Mouse (Mus musculus): ENCODE results near the gene Slc7a11. TPM values are rescaled to one million over a fixed set of nuclear protein-coding genes. Genes with fewer than 3 reads are reported as not detected.

The Slc7a11 gene
- polyA plus RNA-seq, 2 experiments: 0.15 TPM

DNA sequence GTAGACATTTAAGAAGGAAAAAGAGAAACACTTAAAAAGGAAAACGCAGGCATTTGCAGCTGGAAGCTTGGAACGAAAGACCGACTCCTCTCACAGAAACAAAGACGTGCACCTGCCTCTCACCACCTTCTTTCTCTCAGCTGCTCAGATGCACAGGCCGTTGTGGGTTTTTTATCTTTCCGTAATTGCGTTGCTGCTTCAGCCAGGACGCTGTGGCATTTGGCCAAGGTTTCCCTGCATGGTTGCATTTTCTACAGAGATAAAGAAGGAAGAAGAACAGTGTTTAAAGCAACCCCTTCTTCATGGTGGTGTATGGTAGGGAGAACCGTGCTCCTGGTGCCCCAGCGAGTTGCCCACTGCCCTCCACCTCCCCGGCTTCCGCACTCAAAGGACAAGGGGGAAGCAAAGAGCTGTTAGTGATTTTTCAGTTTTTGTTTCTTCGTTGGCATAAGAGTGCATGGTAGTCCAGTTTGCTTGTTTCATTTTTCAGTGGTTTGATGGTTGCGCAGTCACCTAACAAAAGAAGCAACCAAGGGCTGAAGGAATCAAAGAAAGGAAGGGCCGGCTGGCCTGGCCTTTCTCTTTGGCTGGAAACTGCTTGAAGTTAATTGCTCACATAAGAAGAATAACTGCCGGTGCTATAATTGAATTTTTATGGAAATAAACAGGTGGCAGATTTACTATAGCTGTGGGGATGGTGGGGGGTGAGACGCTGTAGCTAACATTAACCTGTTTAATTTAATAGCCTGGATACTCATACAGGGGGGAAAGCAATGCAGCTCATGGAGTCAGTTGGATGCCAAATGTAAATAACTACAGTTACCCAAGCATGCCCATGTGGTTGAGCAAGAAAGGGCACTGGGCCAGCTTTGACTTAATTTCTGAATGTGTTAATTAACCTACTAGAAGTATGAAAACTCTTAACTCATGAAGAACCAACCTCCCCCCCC is 143.1 kb downstream of the Slc7a11 start:
- 57% methylated on average over 17 of the region's 17 CpGs for WGBS (ENCODE audit: insufficient replicate concordance)
- H3K36me3 ChIP-seq (replicated peaks; ENCODE audit: control insufficient read depth, insufficient read depth, low read depth): no peaks in the 10 kb centered on the region
- no peak overlapping the region for H3K27ac ChIP-seq
- TF ChIP-seq CTCF (IDR thresholded peaks at IDR 0.05; ENCODE audit: low read depth): no peak
- no peak for TF ChIP-seq EP300 (IDR thresholded peaks at IDR 0.05; ENCODE audit: low read depth)
- H3K9ac ChIP-seq (replicated peaks): no peak overlapping the region
- no peak overlapping the region for H3K4me2 ChIP-seq (ENCODE audit: low read depth)
- H3K9me3 ChIP-seq (ENCODE audit: control insufficient read depth, low read length): no peaks in the 10 kb centered on the region
- ATAC-seq (ENCODE audit: insufficient read depth): no peak
- H3K4me3 ChIP-seq (ENCODE audit: insufficient read depth in 1 of 2, low read depth in 2 of 2, low read length in 2 of 2): no peak overlapping the region
- H3K4me1 ChIP-seq (replicated peaks; ENCODE audit: control insufficient read depth in 2 of 2, insufficient read depth in 2 of 2, low read length in 1 of 2): no peaks in the 10 kb centered on the region
- H3K27me3 ChIP-seq (ENCODE audit: control insufficient read depth, insufficient read depth, low read length): no peaks in the 10 kb centered on the region
- DNase-seq (ENCODE audit: low read depth in 3 of 3, low spot score in 3 of 3): no peak

- H3K27me3 ChIP-seq (ENCODE audit: control insufficient read depth, insufficient read depth, low read length): no peaks in the 10 kb centered on the region
- WGBS (ENCODE audit: insufficient replicate concordance): 64% methylated on average over 7 of the region's 7 CpGs
- DNase-seq (ENCODE audit: low read depth in 3 of 3, low spot score in 3 of 3): no peak
- H3K36me3 ChIP-seq (replicated peaks; ENCODE audit: control insufficient read depth, insufficient read depth, low read depth): no peaks in the 10 kb centered on the region
- H3K9ac ChIP-seq (replicated peaks): no peak overlapping the region
- H3K27ac ChIP-seq: no peak overlapping the region
- no peak overlapping the region for H3K4me2 ChIP-seq (ENCODE audit: low read depth)
- TF ChIP-seq CTCF (IDR thresholded peaks at IDR 0.05; ENCODE audit: low read depth) (no peak), EP300 (IDR thresholded peaks at IDR 0.05; ENCODE audit: low read depth) (no peak)
- no peaks in the 10 kb centered on the region for H3K9me3 ChIP-seq (ENCODE audit: control insufficient read depth, low read length)
- no peak overlapping the region for H3K4me3 ChIP-seq (ENCODE audit: insufficient read depth in 1 of 2, low read depth in 2 of 2, low read length in 2 of 2)
- ATAC-seq (ENCODE audit: insufficient read depth): no peak
- H3K4me1 ChIP-seq (replicated peaks; ENCODE audit: control insufficient read depth in 2 of 2, insufficient read depth in 2 of 2, low read length in 1 of 2): no peaks in the 10 kb centered on the region
These were observed 144.9 kb downstream of the Slc7a11 start for GRCm38 (mm10) chr3:50298366-50298991.

DNA sequence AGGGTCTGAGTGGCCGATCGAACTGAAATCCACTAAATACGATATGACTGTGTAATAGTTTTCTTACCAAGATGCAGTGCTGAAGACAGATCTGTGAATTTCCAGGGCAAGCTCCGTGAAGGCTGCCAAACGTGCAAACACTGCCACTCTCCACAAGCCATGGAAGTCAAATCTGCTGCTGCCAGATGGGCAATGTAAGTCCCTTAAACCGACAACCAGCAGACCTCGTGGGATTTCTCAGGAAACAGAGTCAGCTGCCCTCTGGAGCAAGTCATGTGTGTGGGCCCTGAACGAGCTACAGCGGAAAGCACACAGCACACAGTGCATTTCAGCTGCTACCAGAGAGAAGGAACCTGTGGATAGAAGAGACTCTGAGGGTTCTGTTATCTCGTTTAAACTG is 146.5 kb downstream of the Slc7a11 start:
- TF ChIP-seq EP300 (IDR thresholded peaks at IDR 0.05; ENCODE audit: low read depth): no peak
- no peak for TF ChIP-seq CTCF (IDR thresholded peaks at IDR 0.05; ENCODE audit: low read depth)
- H3K9ac ChIP-seq (replicated peaks): no peak overlapping the region
- ATAC-seq (ENCODE audit: insufficient read depth) (no peak), DNase-seq (ENCODE audit: low read depth in 3 of 3, low spot score in 3 of 3) (no peak)
- no peaks in the 10 kb centered on the region for H3K9me3 ChIP-seq (ENCODE audit: control insufficient read depth, low read length)
- no peak overlapping the region for H3K4me2 ChIP-seq (ENCODE audit: low read depth)
- no peaks in the 10 kb centered on the region for H3K36me3 ChIP-seq (replicated peaks; ENCODE audit: control insufficient read depth, insufficient read depth, low read depth)
- H3K4me3 ChIP-seq (ENCODE audit: insufficient read depth in 1 of 2, low read depth in 2 of 2, low read length in 2 of 2): no peak overlapping the region
- no peaks in the 10 kb centered on the region for H3K4me1 ChIP-seq (replicated peaks; ENCODE audit: control insufficient read depth in 2 of 2, insufficient read depth in 2 of 2, low read length in 1 of 2)
- WGBS (ENCODE audit: insufficient replicate concordance): 49% methylated on average over 10 of the region's 10 CpGs
- H3K27me3 ChIP-seq (ENCODE audit: control insufficient read depth, insufficient read depth, low read length): no peaks in the 10 kb centered on the region
- H3K27ac ChIP-seq: no peak overlapping the region

DNA sequence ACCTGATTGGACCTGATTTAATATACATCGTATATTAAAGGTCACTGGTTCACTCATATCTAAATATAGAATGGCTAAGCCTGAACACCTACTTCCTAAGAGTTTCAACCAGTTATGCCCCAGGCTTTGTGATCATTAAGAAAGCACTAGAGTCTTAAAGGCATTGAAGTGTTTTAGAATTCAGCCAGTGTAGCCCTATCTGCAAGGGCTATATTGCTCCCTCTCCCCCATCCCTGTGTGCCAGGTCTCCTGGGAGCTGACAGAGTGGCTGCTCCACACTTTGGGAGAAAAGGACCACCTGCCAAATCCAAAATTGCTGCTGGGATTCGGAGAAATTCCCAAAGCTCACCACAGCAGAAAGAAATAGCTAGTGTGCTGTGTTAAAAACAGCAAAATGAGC is 168.4 kb downstream of the Slc7a11 start:
- TF ChIP-seq CTCF (IDR thresholded peaks at IDR 0.05; ENCODE audit: low read depth): no peak
- TF ChIP-seq EP300 (IDR thresholded peaks at IDR 0.05; ENCODE audit: low read depth): no peak
- Histone ChIP-seq H3K4me1 (replicated peaks; ENCODE audit: control insufficient read depth in 2 of 2, insufficient read depth in 2 of 2, low read length in 1 of 2) (no peaks in the 10 kb centered on the region), H3K4me2 (ENCODE audit: low read depth) (no peak overlapping the region), H3K4me3 (ENCODE audit: insufficient read depth in 1 of 2, low read depth in 2 of 2, low read length in 2 of 2) (no peak overlapping the region), H3K9ac (replicated peaks) (no peak overlapping the region), H3K9me3 (ENCODE audit: control insufficient read depth, low read length) (no peaks in the 10 kb centered on the region), H3K36me3 (replicated peaks; ENCODE audit: control insufficient read depth, insufficient read depth, low read depth) (no peaks in the 10 kb centered on the region), H3K27ac (no peak overlapping the region), H3K27me3 (ENCODE audit: control insufficient read depth, insufficient read depth, low read length) (no peaks in the 10 kb centered on the region)
- WGBS (ENCODE audit: insufficient replicate concordance): 56% methylated on average over 2 of the region's 2 CpGs
- no peak for DNase-seq (ENCODE audit: low read depth in 3 of 3, low spot score in 3 of 3)
- no peak for ATAC-seq (ENCODE audit: insufficient read depth)

GRCm38 (mm10) chr3:50272222-50272621 is 171.2 kb downstream of the Slc7a11 start:
- no peaks in the 10 kb centered on the region for H3K4me1 ChIP-seq (replicated peaks; ENCODE audit: control insufficient read depth in 2 of 2, insufficient read depth in 2 of 2, low read length in 1 of 2)
- ATAC-seq (ENCODE audit: insufficient read depth): no peak
- no peaks in the 10 kb centered on the region for H3K36me3 ChIP-seq (replicated peaks; ENCODE audit: control insufficient read depth, insufficient read depth, low read depth)
- no peak overlapping the region for H3K4me2 ChIP-seq (ENCODE audit: low read depth)
- TF ChIP-seq EP300 (IDR thresholded peaks at IDR 0.05; ENCODE audit: low read depth) (no peak), CTCF (IDR thresholded peaks at IDR 0.05; ENCODE audit: low read depth) (no peak)
- DNase-seq (ENCODE audit: low read depth in 3 of 3, low spot score in 3 of 3): no peak
- no peak overlapping the region for H3K27ac ChIP-seq
- H3K4me3 ChIP-seq (ENCODE audit: insufficient read depth in 1 of 2, low read depth in 2 of 2, low read length in 2 of 2): no peak overlapping the region
- H3K9ac ChIP-seq (replicated peaks): no peak overlapping the region
- no peaks in the 10 kb centered on the region for H3K27me3 ChIP-seq (ENCODE audit: control insufficient read depth, insufficient read depth, low read length)
- H3K9me3 ChIP-seq (ENCODE audit: control insufficient read depth, low read length): no peaks in the 10 kb centered on the region

Measured in liver, embryonic 14.5 days (tissue).